Mouse (Mus musculus): ENCODE data around the gene Tas1r1.

DNA sequence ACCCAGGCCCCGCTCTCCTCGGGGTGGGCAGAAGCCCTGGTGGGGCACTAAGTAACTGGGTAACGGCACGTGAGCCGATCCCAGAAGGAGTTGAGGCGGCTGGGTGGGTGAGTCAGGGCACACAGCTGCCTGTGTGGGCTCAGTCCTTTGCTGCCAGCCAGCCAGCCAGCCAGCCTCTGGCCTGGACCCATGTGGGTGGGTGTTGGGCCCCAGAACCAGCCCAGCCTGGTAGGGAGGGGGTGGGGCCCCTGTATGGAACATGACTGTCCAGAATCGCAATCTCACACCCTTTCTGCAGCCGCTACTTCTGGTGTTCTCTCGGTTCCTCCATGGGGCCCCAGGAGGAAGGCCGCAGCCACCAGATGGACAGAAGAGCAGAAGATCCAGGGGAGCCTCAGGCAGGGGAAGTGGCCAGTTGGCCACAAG, 39.8 kb upstream of the Tas1r1 start:
- TF ChIP-seq ZNF384 (IDR thresholded peaks at IDR 0.05; ENCODE audit: low read depth, low read length) (no peak), HCFC1 (IDR thresholded peaks at IDR 0.05; ENCODE audit: borderline replicate concordance, insufficient read depth, low read length) (no peak), CHD2 (IDR thresholded peaks at IDR 0.05; ENCODE audit: low read depth, low read length) (no peak)
